Mouse (Mus musculus): ENCODE data around the gene Cenpt.

DNA sequence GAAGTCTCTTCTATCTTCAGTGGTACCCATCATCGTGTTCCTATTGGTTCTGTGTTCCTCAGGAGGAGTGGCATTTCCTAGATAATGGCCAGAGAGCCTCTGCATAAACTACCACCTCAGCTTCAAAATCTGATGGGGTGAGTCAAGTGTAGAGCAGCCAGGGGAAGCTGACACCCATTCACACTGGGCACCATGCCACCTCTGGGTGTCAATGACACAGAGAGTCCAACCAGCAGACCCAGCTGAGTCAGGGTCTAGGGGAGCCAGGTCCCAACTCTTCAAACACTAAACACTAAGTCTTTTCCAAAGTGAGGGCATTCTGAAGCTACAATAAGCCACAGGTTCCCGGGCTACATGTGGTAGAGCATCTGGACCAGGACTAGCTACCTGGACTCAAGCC, 44.6 kb downstream of the Cenpt start:
- no peak for TF ChIP-seq POLR2A (IDR thresholded peaks at IDR 0.05; ENCODE audit: borderline replicate concordance, control insufficient read depth, low read depth, low read length)
- TF ChIP-seq CTCF (IDR thresholded peaks at IDR 0.05; ENCODE audit: control insufficient read depth, insufficient read depth, low read length), result no peak
